Mouse (Mus musculus): ENCODE measurements around the gene Lag3. TPM values are rescaled to one million over a fixed set of nuclear protein-coding genes. Genes with fewer than 3 reads are reported as not detected.

Lag3 gene
- polyA plus RNA-seq, 1 experiment from 2014 or later = 0.40 TPM

- peaks cover 9% of the 10 kb centered on the region for H3K4me1 ChIP-seq (ENCODE audit: insufficient read depth)
- no peak overlapping the region for H3K4me2 ChIP-seq (ENCODE audit: low read depth, low read length)
- no peaks in the 10 kb centered on the region for H3K36me3 ChIP-seq (replicated peaks; ENCODE audit: insufficient read depth, low read length)
- DNase-seq (no peak), ATAC-seq (no peak)
- TF ChIP-seq CTCF (IDR thresholded peaks at IDR 0.05; ENCODE audit: low read depth) (no peak), EP300 (IDR thresholded peaks at IDR 0.05; ENCODE audit: low read depth) (no peak)
- H3K27ac ChIP-seq (ENCODE audit: low read depth) = no peak overlapping the region
- H3K4me3 ChIP-seq (ENCODE audit: low read depth, low read length) = no peak overlapping the region
- H3K9me3 ChIP-seq (ENCODE audit: low read length) = no peaks in the 10 kb centered on the region
- no peak overlapping the region for H3K9ac ChIP-seq (replicated peaks)
- 72% methylated on average over 17 of the region's 18 CpGs for WGBS (ENCODE audit: insufficient replicate concordance)
- H3K27me3 ChIP-seq (ENCODE audit: insufficient read depth, low read length) = peaks cover 43% of the 10 kb centered on the region
Observed at GRCm38 (mm10) chr6:124865766-124866362, 45.6 kb downstream of the Lag3 start.

- 3% methylated on average over 36 of the region's 43 CpGs for WGBS (ENCODE audit: insufficient replicate concordance)
- peak; percentile 64 for DNase-seq
- peak within 1 kb of the TSS; percentile 82 for H3K4me2 ChIP-seq (ENCODE audit: low read depth, low read length)
- H3K27me3 ChIP-seq (ENCODE audit: insufficient read depth, low read length) = peaks cover 58% of the 10 kb centered on the region
- peak; percentile 62; the same call in 1 of the 2 replicates for ATAC-seq
- TF ChIP-seq CTCF (IDR thresholded peaks at IDR 0.05; ENCODE audit: low read depth) (0 out of 2 replicates have a peak, but pooled peaks have one; percentile 9), EP300 (IDR thresholded peaks at IDR 0.05; ENCODE audit: low read depth) (no peak)
- H3K9me3 ChIP-seq (ENCODE audit: low read length) = no peaks in the 10 kb centered on the region
- no peaks in the 10 kb centered on the region for H3K36me3 ChIP-seq (replicated peaks; ENCODE audit: insufficient read depth, low read length)
- no peak within 1 kb of the TSS for H3K27ac ChIP-seq (ENCODE audit: low read depth)
- peaks cover 9% of the 10 kb centered on the region for H3K4me1 ChIP-seq (ENCODE audit: insufficient read depth)
- H3K4me3 ChIP-seq (ENCODE audit: low read depth, low read length) = peak within 1 kb of the TSS; percentile 45
- H3K9ac ChIP-seq (replicated peaks) = peak within 1 kb of the TSS; percentile 44
Observed at GRCm38 (mm10) chr6:124863658-124864298, 47.7 kb downstream of the Lag3 start, which contains the start of gene Gpr162. Gene Gpr162 (minus strand): TSS chr6:124863983.

DNA sequence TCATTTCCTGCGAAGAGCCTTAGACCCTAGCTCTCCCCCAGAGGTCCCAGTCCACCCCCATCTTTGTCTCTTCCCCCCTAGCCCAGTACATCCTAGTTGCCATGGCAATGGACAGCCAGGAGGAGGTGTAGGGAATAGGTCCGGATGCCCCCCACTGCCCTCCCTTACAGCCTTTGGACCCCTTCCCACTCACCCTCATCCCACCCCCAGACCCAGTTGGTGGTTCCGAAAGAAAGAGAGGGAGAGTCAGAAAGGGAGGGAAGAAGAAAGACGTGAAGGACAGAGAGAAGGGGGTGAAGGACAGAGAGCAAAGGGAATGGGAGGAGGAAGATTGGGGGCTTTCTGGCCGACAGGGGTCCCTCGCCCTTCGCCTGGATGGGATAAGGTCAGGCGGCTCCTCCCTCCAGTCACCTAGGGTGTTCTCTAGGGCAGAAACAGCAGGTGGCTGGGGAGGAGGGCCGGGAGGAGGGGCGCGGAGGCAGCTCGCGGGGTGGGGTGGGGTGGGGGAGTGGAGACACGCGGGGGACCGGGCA is 48.3 kb downstream of the Lag3 start:
- Histone ChIP-seq H3K27ac (ENCODE audit: low read depth) (no peak overlapping the region), H3K4me1 (ENCODE audit: insufficient read depth) (peaks cover 9% of the 10 kb centered on the region), H3K9me3 (ENCODE audit: low read length) (no peaks in the 10 kb centered on the region), H3K36me3 (replicated peaks; ENCODE audit: insufficient read depth, low read length) (no peaks in the 10 kb centered on the region), H3K27me3 (ENCODE audit: insufficient read depth, low read length) (peaks cover 64% of the 10 kb centered on the region), H3K4me2 (ENCODE audit: low read depth, low read length) (peak overlapping the region; percentile 82), H3K9ac (replicated peaks) (no peak overlapping the region; the same call in 1 of the 2 replicates), H3K4me3 (ENCODE audit: low read depth, low read length) (peak overlapping the region; percentile 45)
- WGBS (ENCODE audit: insufficient replicate concordance) = 2% methylated on average over 7 of the region's 16 CpGs
- TF ChIP-seq EP300 (IDR thresholded peaks at IDR 0.05; ENCODE audit: low read depth) = no peak
- TF ChIP-seq CTCF (IDR thresholded peaks at IDR 0.05; ENCODE audit: low read depth) = no peak
- DNase-seq (no peak), ATAC-seq (peak; percentile 28; the same call in 1 of the 2 replicates)

DNA sequence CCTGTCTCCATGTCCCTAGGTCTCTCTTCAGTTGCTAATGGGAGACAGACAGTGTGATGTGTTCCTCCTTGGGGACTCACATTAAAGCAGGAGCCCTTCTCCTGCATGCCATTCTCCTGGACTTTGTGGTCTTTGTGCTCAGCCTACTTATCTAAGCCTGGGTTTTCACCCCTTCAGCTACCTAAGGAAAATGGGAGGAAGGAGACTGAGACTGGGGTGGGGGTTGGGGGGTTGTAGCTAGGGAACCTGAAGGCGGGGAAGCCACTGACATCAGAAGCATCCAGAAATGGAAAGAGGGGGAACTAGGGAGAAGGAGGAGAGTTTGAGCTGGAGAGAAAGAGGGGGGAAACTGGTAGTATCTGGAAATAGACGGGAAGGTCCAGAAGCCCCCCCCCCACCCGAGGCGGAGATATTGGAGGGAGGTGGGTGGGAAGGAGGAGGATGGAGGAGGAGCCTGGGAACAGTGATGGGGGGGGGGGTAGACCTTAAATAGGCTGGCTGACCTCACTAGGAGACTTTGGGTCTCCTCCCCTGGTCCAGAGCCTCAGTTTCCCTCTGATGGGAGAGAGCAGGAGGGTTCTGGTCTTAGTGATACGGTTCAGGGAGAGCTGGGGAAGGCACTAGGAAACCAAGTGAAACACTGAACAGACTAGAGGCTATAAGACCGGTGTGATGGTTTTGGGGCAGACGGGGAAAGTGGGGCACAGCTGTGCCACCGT is 48.9 kb downstream of the Lag3 start:
- DNase-seq (no peak), ATAC-seq (no peak)
- Histone ChIP-seq H3K27me3 (ENCODE audit: insufficient read depth, low read length) (peaks cover 70% of the 10 kb centered on the region), H3K36me3 (replicated peaks; ENCODE audit: insufficient read depth, low read length) (no peaks in the 10 kb centered on the region), H3K4me2 (ENCODE audit: low read depth, low read length) (no peak overlapping the region), H3K27ac (ENCODE audit: low read depth) (no peak overlapping the region), H3K9ac (replicated peaks) (no peak overlapping the region), H3K4me3 (ENCODE audit: low read depth, low read length) (no peak overlapping the region), H3K4me1 (ENCODE audit: insufficient read depth) (peaks cover 9% of the 10 kb centered on the region), H3K9me3 (ENCODE audit: low read length) (no peaks in the 10 kb centered on the region)
- 24% methylated on average over 8 of the region's 8 CpGs for WGBS (ENCODE audit: insufficient replicate concordance)
- TF ChIP-seq CTCF (IDR thresholded peaks at IDR 0.05; ENCODE audit: low read depth) (no peak), EP300 (IDR thresholded peaks at IDR 0.05; ENCODE audit: low read depth) (no peak)

- no peak for ATAC-seq
Observed at GRCm38 (mm10) chr6:124861802-124862201, 49.7 kb downstream of the Lag3 start.

DNA sequence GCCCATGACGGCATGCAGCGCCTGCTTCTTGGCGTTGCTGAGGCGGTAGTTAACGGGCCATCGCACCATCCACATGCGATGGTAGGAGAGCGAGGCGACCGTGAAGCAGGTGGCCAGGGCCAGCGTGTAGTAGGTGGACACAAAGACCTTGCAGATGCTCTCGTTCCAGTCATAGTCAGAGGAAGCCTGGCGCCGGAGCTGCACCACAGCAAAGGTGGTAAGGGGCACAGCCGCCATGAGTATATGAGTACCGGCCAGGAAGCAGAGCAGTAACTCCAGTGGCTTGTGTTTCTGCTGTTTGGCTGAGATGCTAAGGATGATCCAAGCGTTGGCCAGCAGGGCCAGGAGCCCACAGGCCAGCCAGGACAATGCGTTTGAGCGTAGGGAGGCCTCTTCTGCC is 50.2 kb downstream of the Lag3 start:
- DNase-seq (no peak), ATAC-seq (no peak)
- H3K4me3 ChIP-seq (ENCODE audit: low read depth, low read length) = no peak overlapping the region
- 81% methylated on average over 18 of the region's 19 CpGs for WGBS (ENCODE audit: insufficient replicate concordance)
- H3K4me2 ChIP-seq (ENCODE audit: low read depth, low read length) = no peak overlapping the region
- TF ChIP-seq CTCF (IDR thresholded peaks at IDR 0.05; ENCODE audit: low read depth) (no peak), EP300 (IDR thresholded peaks at IDR 0.05; ENCODE audit: low read depth) (no peak)
- peaks cover 82% of the 10 kb centered on the region for H3K27me3 ChIP-seq (ENCODE audit: insufficient read depth, low read length)
- H3K4me1 ChIP-seq (ENCODE audit: insufficient read depth) = peaks cover 13% of the 10 kb centered on the region
- H3K9me3 ChIP-seq (ENCODE audit: low read length) = no peaks in the 10 kb centered on the region
- no peaks in the 10 kb centered on the region for H3K36me3 ChIP-seq (replicated peaks; ENCODE audit: insufficient read depth, low read length)
- no peak overlapping the region for H3K27ac ChIP-seq (ENCODE audit: low read depth)
- H3K9ac ChIP-seq (replicated peaks) = no peak overlapping the region

More at GRCm38 (mm10) chr6:124861802-124862201, 49.7 kb downstream of the Lag3 start:
- no peak overlapping the region for H3K27ac ChIP-seq (ENCODE audit: low read depth)
- no peaks in the 10 kb centered on the region for H3K36me3 ChIP-seq (replicated peaks; ENCODE audit: insufficient read depth, low read length)
- peaks cover 13% of the 10 kb centered on the region for H3K4me1 ChIP-seq (ENCODE audit: insufficient read depth)
- no peak for DNase-seq
- H3K9ac ChIP-seq (replicated peaks) = no peak overlapping the region
- H3K27me3 ChIP-seq (ENCODE audit: insufficient read depth, low read length) = peaks cover 77% of the 10 kb centered on the region
- WGBS (ENCODE audit: insufficient replicate concordance) = 54% methylated on average over 3 of the region's 3 CpGs
- H3K4me2 ChIP-seq (ENCODE audit: low read depth, low read length) = no peak overlapping the region
- no peak overlapping the region for H3K4me3 ChIP-seq (ENCODE audit: low read depth, low read length)
- no peaks in the 10 kb centered on the region for H3K9me3 ChIP-seq (ENCODE audit: low read length)
- no peak for TF ChIP-seq EP300 (IDR thresholded peaks at IDR 0.05; ENCODE audit: low read depth)
- TF ChIP-seq CTCF (IDR thresholded peaks at IDR 0.05; ENCODE audit: low read depth) = no peak
